Mouse (Mus musculus) lung, embryonic 15.5 days (tissue): ENCODE results near the gene Pros1. TPM values are rescaled to one million over a fixed set of nuclear protein-coding genes. Genes with fewer than 3 reads are reported as not detected.
A peak's percentile ranks its signal among the peaks of the same experiment; 100 is the strongest.

Experiments
- ATAC-seq: fragments of 200-750 bp; cut with Nextera tagmentation; 2 replicates; pipeline ENCODE4 v1.8.0; 2017; ENCODE audit warnings: moderate number of reproducible peaks, borderline replicate concordance; ENCODE audit not compliant: low FRiP score, low TSS enrichment; ENCODE audit errors: extremely low read depth
- H3K27ac ChIP-seq: fragments of 300-500 bp; sonication (generic); 2 replicates; pipeline ENCODE4 v1.5.1; 2015; ENCODE audit warnings: moderate library complexity, mild to moderate bottlenecking, inconsistent platforms
- H3K27me3 ChIP-seq: fragments of 300-500 bp; sonication (generic); 2 replicates; pipeline ENCODE4 v1.6.1; 2015; ENCODE audit warnings: inconsistent platforms
- H3K36me3 ChIP-seq: fragments of 300-500 bp; sonication (generic); 2 replicates; pipeline ENCODE4 v1.6.1; 2015; ENCODE audit warnings: inconsistent platforms
- H3K4me1 ChIP-seq: fragments of 300-500 bp; sonication (generic); 2 replicates; pipeline ENCODE4 v1.6.1; 2015; ENCODE audit warnings: inconsistent platforms
- H3K4me2 ChIP-seq: fragments of 300-500 bp; sonication (generic); 2 replicates; pipeline ENCODE4 v1.6.1; 2015; ENCODE audit warnings: inconsistent platforms, mild to moderate bottlenecking, moderate library complexity
- H3K4me3 ChIP-seq: fragments of 300-500 bp; sonication (generic); 2 replicates; pipeline ENCODE4 v1.5.1; 2015; ENCODE audit warnings: mild to moderate bottlenecking, inconsistent platforms
- H3K9ac ChIP-seq: fragments of 300-500 bp; sonication (generic); 2 replicates; pipeline ENCODE4 v1.6.1; 2015; ENCODE audit warnings: inconsistent platforms
- H3K9me3 ChIP-seq: fragments of 300-500 bp; sonication (generic); 2 replicates; pipeline ENCODE4 v1.6.1; 2016; ENCODE audit warnings: inconsistent platforms
- WGBS: fragments of 180-500 bp; shearing (Covaris S2); methylation state at CpG from one replicate; pipeline ENCODE4 v1.1.7; 2015; 5-methylcytosine and 5-hydroxymethylcytosine counted together
- polyA plus RNA-seq: library from polyadenylated mRNA; unstranded; fragments of >200 nt; fragmentation: Nextera tagmentation; extraction: Ambion mirVana; gene quantifications from 2 replicates; pipeline ENCODE4 v1.2.1, GENCODE M21; 2015

The Pros1 gene
- polyA plus RNA-seq, 1 experiment from 2014 or later: 69.3 TPM

- Histone ChIP-seq H3K4me3 (no peak overlapping the region), H3K36me3 (no peaks in the 10 kb centered on the region), H3K9ac (no peak overlapping the region), H3K4me1 (no peaks in the 10 kb centered on the region), H3K27me3 (no peaks in the 10 kb centered on the region), H3K27ac (no peak overlapping the region), H3K9me3 (no peaks in the 10 kb centered on the region), H3K4me2 (no peak overlapping the region)
- ATAC-seq: no peak
- 66% methylated on average over 4 of the region's 4 CpGs for WGBS
Measured at GRCm38 (mm10) chr16:62873180-62873579, 19.1 kb downstream of the Pros1 start.

GRCm38 (mm10) chr16:62874065-62874464 lies 20.0 kb downstream of the Pros1 start:
- no peaks in the 10 kb centered on the region for H3K36me3 ChIP-seq
- H3K27me3 ChIP-seq: no peaks in the 10 kb centered on the region
- H3K9ac ChIP-seq: no peak overlapping the region
- no peak overlapping the region for H3K4me3 ChIP-seq
- H3K4me2 ChIP-seq: no peak overlapping the region
- no peak overlapping the region for H3K27ac ChIP-seq
- ATAC-seq: no peak
- H3K9me3 ChIP-seq: no peaks in the 10 kb centered on the region
- no peaks in the 10 kb centered on the region for H3K4me1 ChIP-seq
- WGBS: 75% methylated on average over 6 of the region's 6 CpGs

- WGBS: 90% methylated on average over 3 of the region's 3 CpGs
- no peaks in the 10 kb centered on the region for H3K4me1 ChIP-seq
- no peak overlapping the region for H3K4me3 ChIP-seq
- ATAC-seq: no peak
- H3K4me2 ChIP-seq: no peak overlapping the region
- H3K27me3 ChIP-seq: no peaks in the 10 kb centered on the region
- no peaks in the 10 kb centered on the region for H3K9me3 ChIP-seq
- H3K9ac ChIP-seq: no peak overlapping the region
- no peak overlapping the region for H3K27ac ChIP-seq
- H3K36me3 ChIP-seq: peaks cover 3% of the 10 kb centered on the region; the same call in 1 of the 2 replicates
Measured at GRCm38 (mm10) chr16:62895824-62896223, 41.7 kb downstream of the Pros1 start.

- Histone ChIP-seq H3K36me3 (no peaks in the 10 kb centered on the region), H3K4me2 (no peak overlapping the region), H3K9ac (no peak overlapping the region), H3K27ac (no peak overlapping the region; the same call in 1 of the 2 replicates), H3K27me3 (no peaks in the 10 kb centered on the region), H3K4me1 (no peaks in the 10 kb centered on the region), H3K9me3 (no peaks in the 10 kb centered on the region), H3K4me3 (no peak overlapping the region)
- ATAC-seq: no peak
- WGBS: 36% methylated on average over 1 of the region's 1 CpGs
Measured at GRCm38 (mm10) chr16:62911364-62911763, 57.3 kb downstream of the Pros1 start.

GRCm38 (mm10) chr16:62912246-62912645 lies 58.1 kb downstream of the Pros1 start:
- Histone ChIP-seq H3K9ac (no peak overlapping the region), H3K9me3 (no peaks in the 10 kb centered on the region), H3K27ac (peak overlapping the region; percentile 21; the same call in 1 of the 2 replicates), H3K4me1 (no peaks in the 10 kb centered on the region), H3K27me3 (no peaks in the 10 kb centered on the region), H3K4me2 (no peak overlapping the region), H3K36me3 (no peaks in the 10 kb centered on the region), H3K4me3 (no peak overlapping the region)
- WGBS: 43% methylated on average over 2 of the region's 2 CpGs
- peak; percentile 78; the same call in 1 of the 2 replicates for ATAC-seq

GRCm38 (mm10) chr16:62915530-62915929 lies 61.4 kb downstream of the Pros1 start:
- no peaks in the 10 kb centered on the region for H3K36me3 ChIP-seq
- no peak overlapping the region for H3K4me3 ChIP-seq
- no peaks in the 10 kb centered on the region for H3K27me3 ChIP-seq
- H3K27ac ChIP-seq: no peak overlapping the region
- no peak overlapping the region for H3K4me2 ChIP-seq
- H3K4me1 ChIP-seq: no peaks in the 10 kb centered on the region
- H3K9me3 ChIP-seq: no peaks in the 10 kb centered on the region
- 82% methylated on average over 5 of the region's 5 CpGs for WGBS
- no peak overlapping the region for H3K9ac ChIP-seq
- ATAC-seq: no peak

- no peaks in the 10 kb centered on the region for H3K27me3 ChIP-seq
- ATAC-seq: no peak
- H3K4me3 ChIP-seq: no peak overlapping the region
- no peak overlapping the region for H3K4me2 ChIP-seq
- H3K36me3 ChIP-seq: no peaks in the 10 kb centered on the region
- 49% methylated on average over 8 of the region's 8 CpGs for WGBS
- H3K9me3 ChIP-seq: no peaks in the 10 kb centered on the region
- no peaks in the 10 kb centered on the region for H3K4me1 ChIP-seq
- H3K9ac ChIP-seq: no peak overlapping the region
- H3K27ac ChIP-seq: no peak overlapping the region
Measured at GRCm38 (mm10) chr16:62922245-62922644, 68.1 kb downstream of the Pros1 start.

GRCm38 (mm10) chr16:62931341-62931740 lies 77.2 kb downstream of the Pros1 start:
- Histone ChIP-seq H3K9ac (no peak overlapping the region), H3K4me1 (no peaks in the 10 kb centered on the region), H3K4me3 (no peak overlapping the region), H3K9me3 (no peaks in the 10 kb centered on the region), H3K4me2 (no peak overlapping the region), H3K27ac (no peak overlapping the region), H3K27me3 (no peaks in the 10 kb centered on the region), H3K36me3 (no peaks in the 10 kb centered on the region)
- no peak for ATAC-seq
- 81% methylated on average over 6 of the region's 6 CpGs for whole genome bisulfite sequencing

GRCm38 (mm10) chr16:62936316-62936715 lies 82.2 kb downstream of the Pros1 start:
- Histone ChIP-seq H3K9ac (no peak overlapping the region), H3K9me3 (no peaks in the 10 kb centered on the region), H3K4me3 (no peak overlapping the region), H3K27ac (no peak overlapping the region), H3K4me2 (no peak overlapping the region), H3K36me3 (no peaks in the 10 kb centered on the region), H3K4me1 (no peaks in the 10 kb centered on the region), H3K27me3 (no peaks in the 10 kb centered on the region)
- WGBS: 49% methylated on average over 11 of the region's 11 CpGs
- ATAC-seq: no peak

GRCm38 (mm10) chr16:62940388-62941003 lies 86.4 kb downstream of the Pros1 start:
- Histone ChIP-seq H3K27ac (no peak overlapping the region), H3K4me1 (no peaks in the 10 kb centered on the region), H3K27me3 (no peaks in the 10 kb centered on the region), H3K9me3 (no peaks in the 10 kb centered on the region), H3K4me2 (peak overlapping the region; percentile 34; the same call in 1 of the 2 replicates), H3K36me3 (no peaks in the 10 kb centered on the region), H3K4me3 (no peak overlapping the region), H3K9ac (no peak overlapping the region)
- WGBS: 18% methylated on average over 16 of the region's 16 CpGs
- peak; percentile 69; the same call in 1 of the 2 replicates for ATAC-seq

GRCm38 (mm10) chr16:62941763-62942162 lies 87.7 kb downstream of the Pros1 start:
- no peaks in the 10 kb centered on the region for H3K9me3 ChIP-seq
- no peaks in the 10 kb centered on the region for H3K36me3 ChIP-seq
- H3K27ac ChIP-seq: no peak overlapping the region
- H3K27me3 ChIP-seq: no peaks in the 10 kb centered on the region
- ATAC-seq: no peak
- 83% methylated on average over 10 of the region's 10 CpGs for WGBS
- H3K4me2 ChIP-seq: no peak overlapping the region
- no peak overlapping the region for H3K9ac ChIP-seq
- H3K4me3 ChIP-seq: no peak overlapping the region
- H3K4me1 ChIP-seq: no peaks in the 10 kb centered on the region

- Histone ChIP-seq H3K4me3 (no peak overlapping the region), H3K4me2 (no peak overlapping the region), H3K9me3 (no peaks in the 10 kb centered on the region), H3K36me3 (no peaks in the 10 kb centered on the region), H3K27ac (no peak overlapping the region), H3K4me1 (no peaks in the 10 kb centered on the region), H3K27me3 (no peaks in the 10 kb centered on the region), H3K9ac (no peak overlapping the region)
- WGBS: 54% methylated on average over 16 of the region's 16 CpGs
- ATAC-seq: peak; percentile 39; the same call in 1 of the 2 replicates
Measured at GRCm38 (mm10) chr16:62942418-62943410, 88.6 kb downstream of the Pros1 start.
